Mouse (Mus musculus) thymus, adult 2 months (tissue): ENCODE results near the gene Rtn4rl2.

Source experiments
- CTCF ChIP-seq: fragments of 200-500 bp; IDR thresholded peaks from 2 replicates; pipeline ENCODE4 v1.5.1; 2012; ENCODE audit warnings: mild to moderate bottlenecking, control low read depth, low read length, moderate library complexity, borderline replicate concordance; ENCODE audit not compliant: control insufficient read depth, poor library complexity, insufficient read depth; ENCODE audit errors: extremely low read depth
- POLR2A ChIP-seq: fragments of 200-500 bp; IDR thresholded peaks from 2 replicates; pipeline ENCODE4 v1.6.1; 2012; ENCODE audit warnings: mild to moderate bottlenecking, low read length, control low read depth, moderate library complexity; ENCODE audit not compliant: control insufficient read depth, poor library complexity, insufficient read depth; ENCODE audit errors: extremely low read depth

DNA sequence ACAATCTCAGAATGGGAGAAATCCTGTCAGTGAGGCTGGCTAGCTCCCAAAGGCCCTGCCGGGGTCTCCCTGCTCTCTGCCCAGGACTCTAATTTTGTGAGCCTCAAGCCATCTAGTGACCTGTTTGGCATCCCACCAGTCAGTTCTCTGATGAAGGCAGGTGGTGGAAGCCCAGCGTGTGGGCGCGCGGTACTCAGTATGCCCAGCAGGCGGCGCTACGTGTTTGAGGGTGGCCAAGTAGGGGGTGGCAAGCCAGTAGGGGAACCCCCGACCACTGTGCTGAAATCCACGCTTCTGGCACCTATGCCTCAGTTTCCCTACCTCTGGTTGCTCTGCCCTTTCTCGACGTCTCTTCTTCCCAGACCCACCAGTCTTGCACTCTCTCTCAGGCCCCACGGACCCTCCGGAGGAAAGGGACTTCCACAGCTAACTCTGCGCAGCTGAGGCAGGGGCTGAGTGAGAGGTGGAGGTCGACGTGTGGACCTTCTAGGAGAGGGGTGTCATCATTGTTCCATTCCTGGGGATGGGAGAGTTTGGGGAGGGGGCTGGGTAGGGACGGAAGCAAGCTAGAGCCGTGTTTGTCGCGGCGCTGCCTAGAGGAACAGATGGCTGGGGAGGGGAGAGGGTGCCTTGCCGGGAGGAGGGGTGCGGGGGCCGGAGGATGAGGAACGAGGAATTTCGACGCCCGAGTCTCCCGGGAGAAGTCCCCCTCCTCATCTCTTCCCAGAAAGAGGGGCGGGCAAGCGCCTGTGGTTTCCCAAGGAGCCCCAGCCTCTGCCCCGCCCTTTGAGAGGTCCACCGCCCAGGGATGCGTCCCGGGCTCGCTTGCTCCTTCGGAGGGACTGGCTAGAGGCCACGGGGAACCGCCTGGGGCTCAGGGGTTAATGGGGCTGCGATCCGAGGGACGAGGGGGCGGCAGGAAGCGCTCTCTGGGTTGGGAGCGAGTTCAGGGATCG lies 20.6 kb downstream of the Rtn4rl2 start:
- TF ChIP-seq CTCF (peak; percentile 80; the same call in 1 of the 2 replicates), POLR2A (no peak)
